Mouse (Mus musculus) fibroblast of lung, adult 2 months (primary cell): ENCODE results near the gene Tmem267.
"Not testable (repeated sequence)": the region's sequence is repeated elsewhere in the genome, so short reads cannot be mapped to it uniquely, and the experiment has no call there.

Experiments
- DNase-seq: peaks from one replicate; pipeline ENCODE4 v3.0.0-alpha.2; 2011; ENCODE audit warnings: low read depth

Tmem267 gene

GRCm38 (mm10) chr13:119619735-119620134, 131.9 kb downstream of the Tmem267 start:
- no peak for DNase-seq

- no peak for DNase-seq
These were observed 135.8 kb downstream of the Tmem267 start, which contains the start of gene Ccl28 for GRCm38 (mm10) chr13:119623634-119624033. TSS of gene Ccl28 (plus strand) at chr13:119623819.

GRCm38 (mm10) chr13:119625952-119626351, 138.1 kb downstream of the Tmem267 start:
- not testable (repeated sequence) for DNase-seq

- DNase-seq: peak; percentile 39
These were observed 143.8 kb downstream of the Tmem267 start for GRCm38 (mm10) chr13:119631482-119632155.

GRCm38 (mm10) chr13:119632156-119632548, 144.3 kb downstream of the Tmem267 start:
- no peak for DNase-seq

- no peak for DNase-seq
These were observed 147.7 kb downstream of the Tmem267 start for GRCm38 (mm10) chr13:119635496-119635895.

- DNase-seq: no peak
These were observed 150.0 kb downstream of the Tmem267 start for GRCm38 (mm10) chr13:119637837-119638236.

GRCm38 (mm10) chr13:119638449-119638848, 150.6 kb downstream of the Tmem267 start:
- no peak for DNase-seq

GRCm38 (mm10) chr13:119639302-119639701, 151.5 kb downstream of the Tmem267 start:
- no peak for DNase-seq

GRCm38 (mm10) chr13:119640504-119640903, 152.7 kb downstream of the Tmem267 start:
- DNase-seq: no peak

- DNase-seq: no peak
These were observed 153.3 kb downstream of the Tmem267 start for GRCm38 (mm10) chr13:119641145-119641544.

GRCm38 (mm10) chr13:119644769-119645168, 156.9 kb downstream of the Tmem267 start:
- no peak for DNase-seq

GRCm38 (mm10) chr13:119646511-119646910, 158.7 kb downstream of the Tmem267 start:
- DNase-seq: no peak

- no peak for DNase-seq
These were observed 161.3 kb downstream of the Tmem267 start for GRCm38 (mm10) chr13:119648891-119649698.

GRCm38 (mm10) chr13:119649699-119650046, 161.8 kb downstream of the Tmem267 start:
- DNase-seq: no peak

GRCm38 (mm10) chr13:119654734-119655133, 166.9 kb downstream of the Tmem267 start:
- DNase-seq: no peak

GRCm38 (mm10) chr13:119656246-119656645, 168.4 kb downstream of the Tmem267 start:
- no peak for DNase-seq

- DNase-seq: peak; percentile 16
These were observed 169.1 kb downstream of the Tmem267 start for GRCm38 (mm10) chr13:119656846-119657416.
